Mouse (Mus musculus): ENCODE results near the gene Gm11032. TPM values are rescaled to one million over a fixed set of nuclear protein-coding genes. Genes with fewer than 3 reads are reported as not detected.

Gm11032 gene
- total and polyA plus RNA-seq, 3 experiments = not detected

DNA sequence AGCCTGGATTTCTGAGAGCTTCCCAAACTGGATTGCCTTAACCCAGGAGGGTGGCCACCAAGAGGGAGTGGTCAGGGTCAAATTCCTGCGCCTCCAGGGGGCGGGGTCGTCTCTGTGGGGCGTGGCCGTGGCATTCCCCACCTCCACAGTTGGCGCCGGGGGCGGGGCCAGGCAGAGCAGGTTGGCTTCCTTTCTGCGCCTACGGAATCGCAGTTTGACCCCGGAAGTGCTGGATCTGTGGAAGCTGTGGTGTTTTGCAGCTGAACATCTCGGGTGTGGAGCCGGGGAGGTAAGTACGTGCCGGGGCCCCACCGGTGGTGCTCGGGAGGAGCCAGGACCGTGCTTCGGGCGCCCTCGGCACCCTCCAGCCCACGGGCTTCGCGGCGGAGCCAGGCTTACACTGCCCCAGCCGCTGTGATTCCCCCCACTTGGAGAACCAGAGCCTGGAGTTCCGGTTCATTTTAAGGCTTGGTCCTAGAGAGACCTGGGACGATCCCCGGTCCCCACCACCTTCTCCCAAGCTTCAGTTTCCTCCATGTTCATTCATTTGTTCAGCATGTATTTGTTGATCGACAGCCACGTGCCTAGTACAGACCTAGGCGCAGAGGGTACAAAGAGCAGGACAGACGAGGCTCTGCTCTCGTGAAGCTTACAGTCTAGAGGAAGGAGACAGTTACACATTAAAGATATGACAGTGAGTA lies 17.8 kb downstream of the Gm11032 start, which contains the start of gene Ascc2:
Gene Ascc2 (plus strand): TSS at position 214 of the 701 bp plus-strand sequence.
- H3K27ac ChIP-seq (ENCODE audit: control insufficient read depth, low read depth, low read length) = peak within 1 kb of the TSS; percentile 74
- H3K4me1 ChIP-seq (ENCODE audit: control insufficient read depth in 1 of 2, insufficient read depth in 2 of 2, low read length in 2 of 2) = peaks cover 10 to 22% of the 10 kb centered on the region in 2 experiments
- TF ChIP-seq NRF1 (IDR thresholded peaks at IDR 0.05; ENCODE audit: insufficient read depth, low read depth, low read length, poor library complexity, severe bottlenecking) = 0 out of 2 replicates have a peak, but pooled peaks have one; percentile 28
- no peak for TF ChIP-seq USF2 (IDR thresholded peaks at IDR 0.05; ENCODE audit: borderline replicate concordance in 1 of 2, insufficient read depth in 1 of 2, low read depth in 1 of 2, low read length in 2 of 2)
- peak; percentile 88 for TF ChIP-seq SIN3A (IDR thresholded peaks at IDR 0.05; ENCODE audit: low read length)
- no peak for TF ChIP-seq TAL1 (IDR thresholded peaks at IDR 0.05; ENCODE audit: low read length)
- peak; percentile 76 to 94; a peak in 3 of 4 replicates for TF ChIP-seq POLR2A (IDR thresholded peaks at IDR 0.05; ENCODE audit: control insufficient read depth in 1 of 2, insufficient read depth in 1 of 2, low read depth in 1 of 2, low read length in 2 of 2, poor library complexity in 1 of 2)
- TF ChIP-seq MYB (IDR thresholded peaks at IDR 0.05; ENCODE audit: low read depth, low read length) = no peak
- TF ChIP-seq MXI1 (IDR thresholded peaks at IDR 0.05; ENCODE audit: low read depth, low read length) = peak; percentile 92; the same call in 1 of the 2 replicates
- peak; percentile 69; the same call in 1 of the 2 replicates for TF ChIP-seq E2F4 (IDR thresholded peaks at IDR 0.05; ENCODE audit: borderline replicate concordance, low read depth, low read length)
- no peak for TF ChIP-seq MAFK (IDR thresholded peaks at IDR 0.05; ENCODE audit: borderline replicate concordance, low read depth, low read length)
- peak; percentile 82 for TF ChIP-seq ZMIZ1 (IDR thresholded peaks at IDR 0.05; ENCODE audit: low read depth, low read length)
- TF ChIP-seq POLR2AphosphoS5 (IDR thresholded peaks at IDR 0.05; ENCODE audit: borderline replicate concordance, low read depth, low read length) = no peak
- no peak for TF ChIP-seq CTCF (IDR thresholded peaks at IDR 0.05 in 2 of 3, conservative IDR thresholded peaks at IDR 0.05 in 1 of 3; ENCODE audit: control insufficient read depth in 1 of 3, insufficient read depth in 1 of 3, low read depth in 2 of 3, low read length in 3 of 3, poor library complexity in 1 of 3, severe bottlenecking in 1 of 3)
- TF ChIP-seq NELFE (IDR thresholded peaks at IDR 0.05; ENCODE audit: low read depth, low read length) = peak; percentile 87
- peak; percentile 82 for TF ChIP-seq MAX (IDR thresholded peaks at IDR 0.05; ENCODE audit: low read length)
- TF ChIP-seq CHD2 (IDR thresholded peaks at IDR 0.05; ENCODE audit: low read length) = peak; percentile 44
- peak; percentile 81; the same call in 1 of the 2 replicates for TF ChIP-seq MYC (IDR thresholded peaks at IDR 0.05; ENCODE audit: low read depth, low read length)
- TF ChIP-seq GABPA (IDR thresholded peaks at IDR 0.05; ENCODE audit: low read depth, low read length) = no peak
- no peak for TF ChIP-seq ZKSCAN1 (IDR thresholded peaks at IDR 0.05; ENCODE audit: low read depth, low read length)
- no peak for TF ChIP-seq GATA1 (IDR thresholded peaks at IDR 0.05; ENCODE audit: low read depth, low read length)
- TF ChIP-seq POLR2AphosphoS2 (IDR thresholded peaks at IDR 0.05; ENCODE audit: low read length) = peak; percentile 90
- TF ChIP-seq RAD21 (IDR thresholded peaks at IDR 0.05; ENCODE audit: low read depth, low read length) = no peak
- TF ChIP-seq TCF12 (IDR thresholded peaks at IDR 0.05; ENCODE audit: low read depth, low read length) = peak; percentile 69
- TF ChIP-seq SMC3 (IDR thresholded peaks at IDR 0.05; ENCODE audit: low read depth, low read length) = no peak
- TF ChIP-seq USF1 (IDR thresholded peaks at IDR 0.05; ENCODE audit: low read depth, low read length) = peak; percentile 49; the same call in 1 of the 2 replicates
- TF ChIP-seq HCFC1 (IDR thresholded peaks at IDR 0.05; ENCODE audit: low read depth, low read length) = peak; percentile 89
- peak; percentile 15; the same call in 1 of the 2 replicates for TF ChIP-seq ETS1 (IDR thresholded peaks at IDR 0.05; ENCODE audit: low read depth, low read length)
- no peak; a peak in 2 of 4 replicates for TF ChIP-seq EP300 (IDR thresholded peaks at IDR 0.05; ENCODE audit: low read depth in 1 of 2, low read length in 2 of 2)
- TF ChIP-seq KAT2A (conservative IDR thresholded peaks at IDR 0.05; ENCODE audit: low read depth, low read length) = peak; percentile 63; the same call in 1 of the 2 replicates
- TF ChIP-seq JUND (IDR thresholded peaks at IDR 0.05; ENCODE audit: low read depth, low read length) = no peak
- TF ChIP-seq MEF2A (IDR thresholded peaks at IDR 0.05; ENCODE audit: extremely low read depth, insufficient replicate concordance, low read depth, low read length, poor library complexity, severe bottlenecking) = 0 out of 2 replicates have a peak, but pooled peaks have one; percentile 28
- no peak; the same call in 1 of the 2 replicates for TF ChIP-seq RCOR1 (IDR thresholded peaks at IDR 0.05; ENCODE audit: low read depth, low read length)
- no peak for TF ChIP-seq UBTF (IDR thresholded peaks at IDR 0.05; ENCODE audit: borderline replicate concordance, insufficient read depth, low read depth, low read length)
- TF ChIP-seq ELF1 (IDR thresholded peaks at IDR 0.05; ENCODE audit: low read depth, low read length) = peak; percentile 96
- TF ChIP-seq TBP (IDR thresholded peaks at IDR 0.05; ENCODE audit: low read depth, low read length) = peak; percentile 65
- TF ChIP-seq MAZ (IDR thresholded peaks at IDR 0.05; ENCODE audit: low read depth, low read length) = peak; percentile 86
- peak within 1 kb of the TSS; percentile 92 to 93 for H3K4me3 ChIP-seq (ENCODE audit: control insufficient read depth in 1 of 2, insufficient read depth in 1 of 2, low read depth in 2 of 2, low read length in 2 of 2)
- no peaks in the 10 kb centered on the region for H3K9me3 ChIP-seq (replicated peaks; ENCODE audit: insufficient read depth, low read length)
- peak; percentile 97 for DNase-seq (ENCODE audit: low read depth, low spot score)
- peaks cover 2 to 15% of the 10 kb centered on the region in 2 experiments for H3K36me3 ChIP-seq (ENCODE audit: control insufficient read depth in 1 of 2, insufficient read depth in 2 of 2, low read length in 2 of 2)
- H3K79me2 ChIP-seq (ENCODE audit: control insufficient read depth, insufficient read depth, low read length, poor library complexity) = peaks cover 26% of the 10 kb centered on the region
- no peaks in the 10 kb centered on the region; a peak in 1 of 4 replicates for H3K27me3 ChIP-seq (ENCODE audit: control insufficient read depth in 1 of 2, insufficient read depth in 2 of 2, low read length in 2 of 2)
- peak within 1 kb of the TSS; percentile 83 for H3K9ac ChIP-seq (ENCODE audit: control insufficient read depth, low read depth, low read length, poor library complexity, severe bottlenecking)
